Mouse (Mus musculus): ENCODE data around the gene Slc9a1. TPM values are rescaled to one million over a fixed set of nuclear protein-coding genes. Genes with fewer than 3 reads are reported as not detected.

The Slc9a1 gene
- polyA plus RNA-seq, 1 experiment from 2014 or later = 7.3 TPM

GRCm38 (mm10) chr4:133346577-133346976, 22.9 kb upstream of the Slc9a1 start:
- no peaks in the 10 kb centered on the region for H3K36me3 ChIP-seq
- 75% methylated on average over 4 of the region's 4 CpGs for WGBS
- H3K27ac ChIP-seq = no peak overlapping the region
- H3K9ac ChIP-seq (replicated peaks) = no peak overlapping the region
- no peak overlapping the region for H3K4me3 ChIP-seq (replicated peaks)
- H3K4me1 ChIP-seq (replicated peaks) = no peaks in the 10 kb centered on the region
- peaks cover 6% of the 10 kb centered on the region; the same call in 1 of the 2 replicates for H3K27me3 ChIP-seq
- ATAC-seq (ENCODE audit: insufficient number of reproducible peaks, insufficient read depth, low FRiP score, low TSS enrichment, low read depth) = no peak
- H3K9me3 ChIP-seq = no peaks in the 10 kb centered on the region
- no peak overlapping the region for H3K4me2 ChIP-seq

GRCm38 (mm10) chr4:133347624-133348023, 21.9 kb upstream of the Slc9a1 start:
- Histone ChIP-seq H3K4me3 (replicated peaks) (no peak overlapping the region), H3K27ac (no peak overlapping the region), H3K4me1 (replicated peaks) (no peaks in the 10 kb centered on the region), H3K36me3 (no peaks in the 10 kb centered on the region), H3K9ac (replicated peaks) (no peak overlapping the region), H3K27me3 (peaks cover 6% of the 10 kb centered on the region; the same call in 1 of the 2 replicates), H3K9me3 (no peaks in the 10 kb centered on the region), H3K4me2 (no peak overlapping the region)
- ATAC-seq (ENCODE audit: insufficient number of reproducible peaks, insufficient read depth, low FRiP score, low TSS enrichment, low read depth) = no peak
- 65% methylated on average over 4 of the region's 4 CpGs for WGBS

GRCm38 (mm10) chr4:133348051-133348775, 21.3 kb upstream of the Slc9a1 start:
- Histone ChIP-seq H3K4me3 (replicated peaks) (no peak overlapping the region), H3K4me2 (no peak overlapping the region), H3K9me3 (no peaks in the 10 kb centered on the region), H3K9ac (replicated peaks) (no peak overlapping the region), H3K27me3 (0 out of 2 replicates have a peak, but pooled peaks cover 2% of the 10 kb centered on the region), H3K36me3 (no peaks in the 10 kb centered on the region), H3K4me1 (replicated peaks) (no peaks in the 10 kb centered on the region), H3K27ac (no peak overlapping the region)
- no peak for ATAC-seq (ENCODE audit: insufficient number of reproducible peaks, insufficient read depth, low FRiP score, low TSS enrichment, low read depth)
- WGBS = 88% methylated on average over 5 of the region's 5 CpGs

- no peak for ATAC-seq (ENCODE audit: insufficient number of reproducible peaks, insufficient read depth, low FRiP score, low TSS enrichment, low read depth)
- no peak overlapping the region for H3K4me2 ChIP-seq
- no peaks in the 10 kb centered on the region for H3K36me3 ChIP-seq
- no peak overlapping the region for H3K27ac ChIP-seq
- H3K9ac ChIP-seq (replicated peaks) = no peak overlapping the region
- H3K4me3 ChIP-seq (replicated peaks) = no peak overlapping the region
- 72% methylated on average over 10 of the region's 10 CpGs for WGBS
- no peaks in the 10 kb centered on the region for H3K27me3 ChIP-seq
- no peaks in the 10 kb centered on the region for H3K4me1 ChIP-seq (replicated peaks)
- no peaks in the 10 kb centered on the region for H3K9me3 ChIP-seq
These were observed 16.7 kb upstream of the Slc9a1 start for GRCm38 (mm10) chr4:133352797-133353196.

GRCm38 (mm10) chr4:133353367-133354365, 15.8 kb upstream of the Slc9a1 start, which contains the start of gene Wdtc1:
Wdtc1 (minus strand) TSS chr4:133353481.
- 91% methylated on average over 23 of the region's 23 CpGs for WGBS
- Histone ChIP-seq H3K9me3 (no peaks in the 10 kb centered on the region), H3K27ac (no peak within 1 kb of the TSS), H3K4me1 (replicated peaks) (no peaks in the 10 kb centered on the region), H3K9ac (replicated peaks) (no peak within 1 kb of the TSS), H3K4me2 (no peak within 1 kb of the TSS), H3K36me3 (no peaks in the 10 kb centered on the region), H3K4me3 (replicated peaks) (no peak within 1 kb of the TSS), H3K27me3 (no peaks in the 10 kb centered on the region)
- ATAC-seq (ENCODE audit: insufficient number of reproducible peaks, insufficient read depth, low FRiP score, low TSS enrichment, low read depth) = no peak

- WGBS = 90% methylated on average over 6 of the region's 6 CpGs
- Histone ChIP-seq H3K9me3 (no peaks in the 10 kb centered on the region), H3K9ac (replicated peaks) (no peak overlapping the region), H3K4me2 (no peak overlapping the region), H3K27me3 (no peaks in the 10 kb centered on the region), H3K4me1 (replicated peaks) (no peaks in the 10 kb centered on the region), H3K4me3 (replicated peaks) (no peak overlapping the region), H3K36me3 (no peaks in the 10 kb centered on the region), H3K27ac (no peak overlapping the region)
- no peak for ATAC-seq (ENCODE audit: insufficient number of reproducible peaks, insufficient read depth, low FRiP score, low TSS enrichment, low read depth)
These were observed 14.9 kb upstream of the Slc9a1 start for GRCm38 (mm10) chr4:133354641-133355040.

- H3K9me3 ChIP-seq = no peaks in the 10 kb centered on the region
- H3K27ac ChIP-seq = peak overlapping the region; percentile 87
- WGBS = 72% methylated on average over 22 of the region's 22 CpGs
- H3K27me3 ChIP-seq = no peaks in the 10 kb centered on the region
- H3K36me3 ChIP-seq = peaks cover 8% of the 10 kb centered on the region
- ATAC-seq (ENCODE audit: insufficient number of reproducible peaks, insufficient read depth, low FRiP score, low TSS enrichment, low read depth) = no peak
- peak overlapping the region; percentile 70 for H3K4me2 ChIP-seq
- peak overlapping the region; percentile 86 for H3K4me3 ChIP-seq (replicated peaks)
- H3K9ac ChIP-seq (replicated peaks) = peak overlapping the region; percentile 93
- peaks cover 41% of the 10 kb centered on the region for H3K4me1 ChIP-seq (replicated peaks)
These were observed 1.1 kb downstream of the Slc9a1 start for GRCm38 (mm10) chr4:133370298-133371274.

GRCm38 (mm10) chr4:133371621-133372277, 2.2 kb downstream of the Slc9a1 start:
- peaks cover 8% of the 10 kb centered on the region for H3K36me3 ChIP-seq
- H3K27ac ChIP-seq = no peak overlapping the region
- peaks cover 48% of the 10 kb centered on the region for H3K4me1 ChIP-seq (replicated peaks)
- H3K9me3 ChIP-seq = no peaks in the 10 kb centered on the region
- no peak for ATAC-seq (ENCODE audit: insufficient number of reproducible peaks, insufficient read depth, low FRiP score, low TSS enrichment, low read depth)
- H3K9ac ChIP-seq (replicated peaks) = peak overlapping the region; percentile 93
- peak overlapping the region; percentile 70 for H3K4me2 ChIP-seq
- H3K4me3 ChIP-seq (replicated peaks) = peak overlapping the region; percentile 86
- 73% methylated on average over 7 of the region's 7 CpGs for WGBS
- H3K27me3 ChIP-seq = no peaks in the 10 kb centered on the region

GRCm38 (mm10) chr4:133372278-133372665, 2.8 kb downstream of the Slc9a1 start:
- Histone ChIP-seq H3K4me3 (replicated peaks) (peak overlapping the region; percentile 86), H3K9me3 (no peaks in the 10 kb centered on the region), H3K27ac (no peak overlapping the region), H3K36me3 (peaks cover 8% of the 10 kb centered on the region), H3K4me2 (peak overlapping the region; percentile 70), H3K9ac (replicated peaks) (no peak overlapping the region), H3K27me3 (no peaks in the 10 kb centered on the region), H3K4me1 (replicated peaks) (peaks cover 48% of the 10 kb centered on the region)
- ATAC-seq (ENCODE audit: insufficient number of reproducible peaks, insufficient read depth, low FRiP score, low TSS enrichment, low read depth) = no peak
- 69% methylated on average over 6 of the region's 6 CpGs for WGBS

GRCm38 (mm10) chr4:133374011-133374410, 4.5 kb downstream of the Slc9a1 start:
- H3K4me2 ChIP-seq = no peak overlapping the region
- ATAC-seq (ENCODE audit: insufficient number of reproducible peaks, insufficient read depth, low FRiP score, low TSS enrichment, low read depth) = no peak
- H3K36me3 ChIP-seq = peaks cover 8% of the 10 kb centered on the region
- H3K4me3 ChIP-seq (replicated peaks) = no peak overlapping the region
- WGBS = 82% methylated on average over 4 of the region's 4 CpGs
- H3K27ac ChIP-seq = no peak overlapping the region
- no peaks in the 10 kb centered on the region for H3K27me3 ChIP-seq
- no peaks in the 10 kb centered on the region for H3K9me3 ChIP-seq
- H3K4me1 ChIP-seq (replicated peaks) = peaks cover 66% of the 10 kb centered on the region
- H3K9ac ChIP-seq (replicated peaks) = no peak overlapping the region
